Mouse (Mus musculus) cerebellum, adult 18-20 months (tissue): ENCODE measurements around the gene Wdr63.

Experiments used
- DNase-seq, 2 experiments: peaks; one replicate each; pipeline ENCODE4 v3.0.0; 2021

Gene Wdr63

GRCm38 (mm10) chr3:146051277-146052007 is 56.5 kb downstream of the Wdr63 start:
- peak; percentile 2 to 16 for DNase-seq

- DNase-seq: no peak
Observed at GRCm38 (mm10) chr3:146049951-146050350, 58.0 kb downstream of the Wdr63 start.

DNA sequence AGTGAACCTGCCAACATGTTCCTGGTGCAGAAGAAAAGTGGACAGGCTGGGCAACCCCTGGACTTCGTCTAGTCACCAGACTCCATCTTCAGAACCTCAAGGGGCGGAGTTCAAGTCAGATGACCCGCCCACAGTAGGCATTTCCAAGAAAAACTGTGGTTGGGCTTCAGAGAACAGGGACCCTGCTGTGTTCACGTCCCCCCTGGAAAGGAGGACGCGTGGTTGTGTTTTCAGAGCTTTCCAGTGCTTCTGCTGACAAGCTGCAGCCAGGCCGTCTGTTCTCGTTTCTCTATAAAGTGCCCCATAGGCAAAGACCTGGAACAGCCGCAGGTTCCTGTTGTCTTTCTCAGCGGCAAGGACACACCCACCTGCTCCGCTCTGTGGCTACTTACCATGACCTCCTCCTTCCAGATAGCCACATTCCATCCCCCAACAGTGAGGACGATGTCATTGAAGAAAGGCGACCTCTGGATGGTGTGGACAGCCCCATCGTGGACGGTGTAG is 60.2 kb downstream of the Wdr63 start:
- no peak for DNase-seq

- DNase-seq: no peak
Observed at GRCm38 (mm10) chr3:146046076-146046475, 61.9 kb downstream of the Wdr63 start.

DNA sequence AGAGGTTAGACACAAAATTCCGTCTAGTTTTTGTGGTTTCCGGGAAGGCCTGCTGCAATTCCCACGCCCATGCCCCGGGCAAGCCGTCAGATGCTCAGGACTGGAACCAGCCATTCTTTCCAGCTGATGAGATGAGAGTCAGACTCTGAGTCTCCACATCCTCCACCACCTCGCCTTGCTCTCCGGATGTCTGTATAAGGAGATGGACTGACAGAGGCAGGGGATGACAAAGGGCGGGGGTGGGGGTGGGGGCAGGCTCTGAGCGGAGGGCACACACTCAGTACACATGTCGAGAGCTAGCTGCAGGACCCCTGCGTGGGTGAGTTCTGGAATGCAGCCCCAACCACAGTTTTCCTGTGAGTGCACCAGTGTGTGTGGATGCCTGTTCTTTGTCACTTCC is 63.0 kb downstream of the Wdr63 start:
- no peak for DNase-seq

GRCm38 (mm10) chr3:146041382-146041781 is 66.5 kb downstream of the Wdr63 start:
- no peak for DNase-seq

DNA sequence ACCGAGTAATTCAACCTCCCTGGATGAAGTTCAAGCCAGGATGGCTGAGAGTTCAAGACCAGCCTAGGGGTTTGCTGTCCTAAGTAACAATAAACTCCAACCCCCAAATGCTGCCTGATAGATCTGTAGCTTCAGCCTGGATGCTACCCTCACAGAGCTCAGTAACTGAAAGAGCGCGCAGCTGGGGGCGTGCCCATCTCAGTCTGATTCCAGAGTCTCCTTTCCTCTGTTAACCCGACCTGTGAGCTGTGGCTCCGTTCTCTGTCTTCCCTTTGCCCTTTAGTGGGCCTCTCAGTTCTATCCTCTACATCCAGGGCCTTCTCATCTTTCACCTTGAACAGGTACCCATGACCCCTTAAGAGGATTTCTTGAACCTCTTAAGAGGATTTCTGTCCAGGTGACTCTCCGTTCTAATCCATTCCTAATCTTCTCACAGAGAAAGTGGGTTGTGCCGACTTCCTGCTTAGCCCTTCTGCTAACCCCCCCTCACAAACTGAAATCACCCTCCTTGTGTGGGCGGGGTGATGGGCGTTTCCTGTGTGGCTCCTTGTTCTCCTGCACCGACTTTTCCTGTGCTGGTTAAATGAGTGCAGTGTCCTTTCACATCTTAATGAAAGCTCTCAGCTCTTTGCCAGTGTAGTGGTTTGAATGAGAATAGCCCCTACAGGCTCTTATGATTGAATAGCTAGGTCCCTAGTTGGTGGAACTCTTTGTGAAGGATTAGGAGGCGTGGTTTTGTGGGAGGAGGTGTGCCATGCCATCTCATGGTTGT is 68.6 kb downstream of the Wdr63 start:
- no peak for DNase-seq

GRCm38 (mm10) chr3:146037906-146038305 is 70.0 kb downstream of the Wdr63 start:
- DNase-seq: no peak

DNA sequence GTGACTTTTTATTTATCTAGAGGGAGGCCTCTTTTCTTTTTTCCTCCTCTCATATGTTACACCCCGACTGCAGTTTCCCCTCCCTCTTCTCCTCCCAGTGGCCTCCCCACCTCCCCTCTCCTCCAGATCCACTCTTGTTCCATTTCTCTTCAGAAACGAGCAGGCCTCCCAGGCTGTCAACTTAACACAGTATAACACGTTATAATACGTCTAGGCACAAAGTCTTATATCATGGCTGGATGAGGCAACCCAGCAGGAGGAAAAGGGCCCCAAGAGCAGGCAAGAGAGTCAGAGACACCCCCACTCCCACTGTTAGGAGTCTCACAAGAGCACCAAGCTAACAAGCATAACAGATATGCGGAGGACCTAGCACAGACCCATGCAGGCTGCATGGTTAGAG is 75.0 kb downstream of the Wdr63 start:
- no peak for DNase-seq

GRCm38 (mm10) chr3:146030255-146030836 is 77.6 kb downstream of the Wdr63 start:
- DNase-seq: no peak

- DNase-seq: no peak
Observed at GRCm38 (mm10) chr3:146029234-146029633, 78.7 kb downstream of the Wdr63 start.

- DNase-seq: no peak
Observed at GRCm38 (mm10) chr3:146028406-146028805, 79.5 kb downstream of the Wdr63 start.

DNA sequence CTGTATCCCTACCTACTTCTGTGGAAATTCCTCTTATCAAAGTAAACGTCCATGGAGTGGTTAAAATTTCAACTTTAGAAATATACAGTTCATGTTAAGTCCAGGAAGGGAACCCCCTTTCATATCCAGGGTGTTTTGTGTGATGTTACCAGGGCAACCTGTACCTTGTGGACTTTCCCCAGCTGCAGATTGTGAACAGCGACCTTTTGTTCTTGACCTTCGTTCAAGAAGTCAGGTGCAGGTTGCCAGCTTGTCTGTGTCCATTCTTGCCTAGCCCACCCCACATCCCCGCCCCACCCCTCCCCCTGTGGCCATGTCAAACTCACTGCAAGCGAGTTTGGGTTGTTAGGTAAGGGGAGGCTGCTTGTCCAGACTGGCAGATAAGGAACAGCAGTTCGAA is 80.8 kb downstream of the Wdr63 start:
- DNase-seq: no peak

DNA sequence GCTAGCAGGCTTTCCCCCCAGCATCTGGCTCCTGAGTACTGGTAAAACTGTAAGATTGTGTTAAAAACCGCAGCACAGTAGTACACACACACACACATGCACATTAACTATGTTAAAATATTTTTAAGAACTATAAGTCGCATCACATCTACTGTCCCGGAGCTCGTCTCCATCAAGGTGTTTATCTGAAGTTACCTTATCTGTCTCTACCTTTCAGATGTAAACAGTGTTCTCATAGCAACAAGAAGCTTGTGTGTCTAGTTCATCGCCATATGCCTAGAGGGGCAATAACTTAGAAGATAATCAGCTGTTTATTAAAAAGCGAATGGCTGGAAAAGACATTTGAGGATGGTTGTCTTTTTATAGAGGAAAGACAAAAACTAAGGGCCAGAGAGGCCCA is 82.4 kb downstream of the Wdr63 start:
- DNase-seq: no peak

GRCm38 (mm10) chr3:146024746-146025145 is 83.2 kb downstream of the Wdr63 start:
- no peak for DNase-seq

GRCm38 (mm10) chr3:146022232-146022631 is 85.7 kb downstream of the Wdr63 start:
- no peak for DNase-seq

DNA sequence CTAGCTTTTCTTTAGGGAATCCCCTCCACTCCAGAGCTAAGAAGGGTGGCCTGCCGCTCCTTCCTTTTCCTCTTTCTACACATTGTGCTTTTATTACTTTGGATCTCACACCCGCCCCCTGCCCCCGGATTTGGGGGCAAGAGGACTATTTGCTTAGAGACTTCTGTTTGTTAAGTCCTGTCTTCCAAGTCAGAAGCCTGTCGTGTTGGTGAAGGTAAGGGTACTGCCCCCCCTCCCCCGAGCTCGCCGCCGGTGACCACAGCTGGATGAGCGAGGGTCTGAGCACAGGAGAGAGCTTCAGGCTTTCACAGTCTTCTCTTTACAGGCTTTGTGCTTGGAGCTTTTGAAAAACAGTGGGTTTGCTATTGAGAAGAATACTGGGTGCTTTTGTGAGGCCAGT is 90.4 kb downstream of the Wdr63 start:
- DNase-seq: no peak

GRCm38 (mm10) chr3:146016979-146017378 is 91.0 kb downstream of the Wdr63 start:
- no peak for DNase-seq

GRCm38 (mm10) chr3:146014321-146014720 is 93.6 kb downstream of the Wdr63 start:
- no peak for DNase-seq

DNA sequence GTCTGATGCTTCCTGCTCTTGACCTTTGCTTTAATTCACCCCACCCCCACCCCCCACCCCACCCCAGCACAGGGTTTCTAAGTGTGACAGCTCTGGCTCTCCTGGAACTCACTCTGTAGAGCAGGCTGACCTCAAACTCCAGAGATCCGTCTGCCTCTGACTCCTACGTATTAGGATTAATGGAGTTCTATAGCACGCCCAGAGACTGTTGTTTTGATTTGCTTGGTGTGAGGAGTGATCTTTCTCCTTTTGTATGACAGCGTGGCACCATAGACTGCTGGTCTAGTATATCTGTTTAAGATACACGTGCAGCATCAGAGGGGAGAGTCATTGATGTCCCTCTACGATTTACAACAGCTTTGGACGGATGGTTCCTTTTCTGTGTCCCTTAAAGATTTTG is 94.4 kb downstream of the Wdr63 start:
- DNase-seq: no peak

- DNase-seq: no peak
Observed at GRCm38 (mm10) chr3:146011544-146012218, 96.2 kb downstream of the Wdr63 start.

DNA sequence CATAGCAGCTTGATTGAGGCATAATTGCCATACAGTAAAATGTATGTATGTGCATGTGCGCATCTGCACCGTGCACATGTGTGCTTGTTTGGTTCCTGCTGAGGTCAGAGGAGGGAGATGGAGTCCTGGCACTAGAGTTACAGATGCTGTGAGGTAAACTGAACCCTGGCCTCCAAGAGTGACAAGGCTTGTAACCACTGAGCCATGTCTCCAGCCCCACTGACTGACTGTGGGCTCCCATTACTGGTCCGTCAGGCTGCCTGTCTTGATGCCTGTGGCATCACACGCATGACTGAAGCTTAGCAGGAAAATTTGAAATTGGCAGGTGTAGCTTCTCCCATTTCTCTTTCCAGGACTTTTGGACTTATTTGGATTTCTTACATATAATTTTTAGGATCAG is 97.2 kb downstream of the Wdr63 start:
- no peak for DNase-seq
